Mouse (Mus musculus): Measurements from ENCODE around the gene Lag3. TPM values are rescaled to one million over a fixed set of nuclear protein-coding genes. Genes with fewer than 3 reads are reported as not detected.

The Lag3 gene
- 0.88 and 1.6 TPM in 2 replicates for polyA plus RNA-seq (2016; fragmentation: Nextera tagmentation; extraction: Ambion mirVana)

DNA sequence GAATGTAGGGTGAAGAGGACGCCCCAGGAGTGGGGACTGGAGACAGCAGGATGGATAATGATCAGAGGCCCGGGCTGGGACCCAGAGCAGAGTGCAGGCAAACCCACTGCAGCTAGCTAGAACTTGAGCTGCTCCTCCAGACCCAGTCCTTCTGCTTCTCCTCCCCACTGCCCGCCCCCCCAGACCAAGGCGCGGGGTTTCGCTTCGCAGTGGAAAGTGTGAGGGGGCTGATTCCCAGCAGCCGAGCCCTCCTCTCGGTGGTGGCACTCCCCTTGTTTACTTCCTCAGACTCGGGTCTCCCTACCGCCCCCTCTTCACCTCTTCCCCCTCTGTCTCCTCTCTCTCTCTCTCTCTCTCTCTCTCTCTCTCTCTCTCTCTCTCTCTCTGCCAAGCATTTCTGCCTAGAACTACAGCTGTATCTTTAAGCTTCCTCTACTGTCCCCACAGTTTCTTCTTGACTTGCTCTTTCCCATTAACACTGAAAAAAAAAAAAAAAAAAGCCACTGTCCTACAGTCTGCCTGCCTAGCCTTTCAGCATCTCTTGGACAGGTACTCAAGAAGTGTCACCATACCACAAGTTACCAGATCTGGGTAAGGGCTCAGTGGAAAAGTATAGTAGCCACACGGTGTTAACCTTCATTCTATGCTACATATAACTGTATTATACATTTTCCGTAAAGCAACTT, at the start of gene Lag3:
Gene Lag3 (minus strand): TSS at position 173 of the 686 bp plus-strand sequence.
- DNase-seq (ENCODE audit: low spot score): no peak
- 14% methylated on average over 13 of the region's 13 CpGs for WGBS

GRCm38 (mm10) chr6:124961021-124961420, 49.5 kb upstream of the Lag3 start:
- H3K9me3 ChIP-seq (replicated peaks): no peaks in the 10 kb centered on the region
- DNase-seq (ENCODE audit: low spot score): no peak
- peaks cover 11% of the 10 kb centered on the region for H3K4me1 ChIP-seq
- 96% methylated on average over 12 of the region's 12 CpGs for WGBS
- peaks cover 69% of the 10 kb centered on the region for H3K36me3 ChIP-seq
- H3K27me3 ChIP-seq (ENCODE audit: low read depth, poor library complexity, severe bottlenecking): no peaks in the 10 kb centered on the region
- no peak overlapping the region for H3K4me3 ChIP-seq
- H3K27ac ChIP-seq: no peak overlapping the region

More for the DNA sequence above, at the start of gene Lag3:
- H3K9me3 ChIP-seq (replicated peaks): no peaks in the 10 kb centered on the region
- H3K4me3 ChIP-seq: 0 out of 2 replicates have a peak within 1 kb of the TSS, but pooled peaks have one; percentile 6
- H3K4me1 ChIP-seq: peaks cover 52% of the 10 kb centered on the region
- peak within 1 kb of the TSS; percentile 84; the same call in 1 of the 2 replicates for H3K27ac ChIP-seq
- peaks cover 48% of the 10 kb centered on the region for H3K27me3 ChIP-seq (ENCODE audit: low read depth, poor library complexity, severe bottlenecking)
- peaks cover 30% of the 10 kb centered on the region for H3K36me3 ChIP-seq

DNA sequence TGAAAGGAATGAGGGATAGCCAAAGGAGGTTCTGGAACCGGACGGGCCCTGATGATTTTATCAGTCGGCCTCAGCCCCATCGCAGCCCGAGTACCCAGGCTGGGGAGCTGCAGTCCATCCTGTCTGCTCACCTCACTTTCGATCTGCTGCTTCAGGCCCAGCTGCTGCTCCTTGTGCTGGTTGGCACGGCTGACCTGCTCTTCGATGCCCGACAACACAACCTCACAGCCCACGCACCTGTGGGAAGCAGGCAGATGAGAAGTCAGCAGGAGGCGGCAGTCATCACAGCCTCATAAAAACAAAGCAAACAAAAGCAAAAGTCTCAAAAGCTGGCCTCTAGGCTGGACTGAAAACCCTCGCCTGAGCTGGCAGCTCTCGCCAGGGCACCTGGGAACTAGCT, 48.5 kb upstream of the Lag3 start:
- Histone ChIP-seq H3K4me1 (peaks cover 8% of the 10 kb centered on the region), H3K4me3 (no peak overlapping the region), H3K27ac (no peak overlapping the region), H3K9me3 (replicated peaks) (no peaks in the 10 kb centered on the region), H3K27me3 (ENCODE audit: low read depth, poor library complexity, severe bottlenecking) (no peaks in the 10 kb centered on the region), H3K36me3 (peaks cover 79% of the 10 kb centered on the region)
- WGBS: 94% methylated on average over 13 of the region's 13 CpGs
- DNase-seq (ENCODE audit: low spot score): no peak

DNA sequence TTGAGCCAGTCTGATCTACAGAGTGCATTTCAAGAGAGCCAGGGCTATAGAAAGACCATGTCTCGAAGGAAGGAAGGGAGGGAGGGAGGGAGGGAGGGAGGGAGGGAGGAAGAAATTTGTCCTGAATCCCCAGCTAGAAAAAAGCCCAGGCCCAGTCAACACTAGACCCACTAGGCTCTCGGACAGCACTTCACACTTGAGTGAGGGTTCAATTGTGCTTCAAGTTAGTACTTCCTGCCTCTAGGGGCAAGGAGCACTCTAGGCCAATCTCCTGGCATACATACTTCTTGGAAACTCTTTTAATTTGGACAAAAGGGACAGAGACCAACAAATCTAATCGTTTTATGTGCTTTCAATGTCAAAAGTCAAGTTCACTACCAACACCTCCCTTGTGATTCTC, 46.6 kb upstream of the Lag3 start:
- peaks cover 88% of the 10 kb centered on the region for H3K36me3 ChIP-seq
- no peak overlapping the region for H3K27ac ChIP-seq
- H3K9me3 ChIP-seq (replicated peaks): no peaks in the 10 kb centered on the region
- H3K4me3 ChIP-seq: no peak overlapping the region
- no peaks in the 10 kb centered on the region for H3K4me1 ChIP-seq
- 92% methylated on average over 3 of the region's 3 CpGs for WGBS
- no peak for DNase-seq (ENCODE audit: low spot score)
- H3K27me3 ChIP-seq (ENCODE audit: low read depth, poor library complexity, severe bottlenecking): no peaks in the 10 kb centered on the region

GRCm38 (mm10) chr6:124955212-124955611, 43.7 kb upstream of the Lag3 start:
- Histone ChIP-seq H3K36me3 (peaks cover 61% of the 10 kb centered on the region), H3K4me1 (no peaks in the 10 kb centered on the region), H3K9me3 (replicated peaks) (no peaks in the 10 kb centered on the region; the same call in 1 of the 2 replicates), H3K4me3 (no peak overlapping the region), H3K27ac (no peak overlapping the region), H3K27me3 (ENCODE audit: low read depth, poor library complexity, severe bottlenecking) (no peaks in the 10 kb centered on the region)
- 95% methylated on average over 4 of the region's 4 CpGs for WGBS
- no peak for DNase-seq (ENCODE audit: low spot score)

GRCm38 (mm10) chr6:124953991-124954715, 42.6 kb upstream of the Lag3 start:
- peaks cover 51% of the 10 kb centered on the region for H3K36me3 ChIP-seq
- no peak overlapping the region for H3K27ac ChIP-seq
- 87% methylated on average over 2 of the region's 2 CpGs for WGBS
- H3K4me1 ChIP-seq: no peaks in the 10 kb centered on the region
- H3K4me3 ChIP-seq: no peak overlapping the region
- H3K9me3 ChIP-seq (replicated peaks): no peaks in the 10 kb centered on the region; the same call in 1 of the 2 replicates
- H3K27me3 ChIP-seq (ENCODE audit: low read depth, poor library complexity, severe bottlenecking): no peaks in the 10 kb centered on the region
- no peak for DNase-seq (ENCODE audit: low spot score)

- WGBS: 90% methylated on average over 3 of the region's 3 CpGs
- Histone ChIP-seq H3K4me3 (no peak overlapping the region), H3K9me3 (replicated peaks) (no peaks in the 10 kb centered on the region)
Observed at GRCm38 (mm10) chr6:124943526-124943925, 32.0 kb upstream of the Lag3 start.

DNA sequence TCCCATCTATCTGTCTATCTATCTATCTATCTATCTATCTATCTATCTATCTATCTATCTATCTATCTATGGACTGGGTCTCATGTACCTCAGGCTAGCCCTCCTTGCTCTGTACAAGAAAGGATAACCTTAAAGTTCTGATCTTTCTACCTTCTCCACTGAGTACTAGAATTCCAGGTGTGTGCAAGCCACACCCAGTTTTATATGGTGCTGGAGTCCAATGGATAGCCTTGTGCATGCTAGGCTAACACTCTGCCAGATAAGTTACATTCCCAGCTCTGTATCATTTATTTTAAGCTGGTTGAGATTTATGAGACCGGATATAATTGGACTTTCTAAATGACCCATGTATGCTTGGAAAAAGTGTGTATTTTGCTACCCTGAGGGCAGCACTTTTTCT, 30.2 kb upstream of the Lag3 start:
- Histone ChIP-seq H3K27me3 (ENCODE audit: low read depth, poor library complexity, severe bottlenecking) (no peaks in the 10 kb centered on the region), H3K9me3 (replicated peaks) (no peaks in the 10 kb centered on the region), H3K36me3 (peaks cover 33% of the 10 kb centered on the region), H3K4me1 (no peaks in the 10 kb centered on the region), H3K4me3 (no peak overlapping the region), H3K27ac (no peak overlapping the region)
- 92% methylated on average over 1 of the region's 1 CpGs for WGBS
- no peak for DNase-seq (ENCODE audit: low spot score)

More at GRCm38 (mm10) chr6:124943526-124943925, 32.0 kb upstream of the Lag3 start:
- H3K27me3 ChIP-seq (ENCODE audit: low read depth, poor library complexity, severe bottlenecking): no peaks in the 10 kb centered on the region
- peaks cover 14% of the 10 kb centered on the region for H3K36me3 ChIP-seq
- H3K27ac ChIP-seq: no peak overlapping the region
- H3K4me1 ChIP-seq: no peaks in the 10 kb centered on the region
- no peak for DNase-seq (ENCODE audit: low spot score)

DNA sequence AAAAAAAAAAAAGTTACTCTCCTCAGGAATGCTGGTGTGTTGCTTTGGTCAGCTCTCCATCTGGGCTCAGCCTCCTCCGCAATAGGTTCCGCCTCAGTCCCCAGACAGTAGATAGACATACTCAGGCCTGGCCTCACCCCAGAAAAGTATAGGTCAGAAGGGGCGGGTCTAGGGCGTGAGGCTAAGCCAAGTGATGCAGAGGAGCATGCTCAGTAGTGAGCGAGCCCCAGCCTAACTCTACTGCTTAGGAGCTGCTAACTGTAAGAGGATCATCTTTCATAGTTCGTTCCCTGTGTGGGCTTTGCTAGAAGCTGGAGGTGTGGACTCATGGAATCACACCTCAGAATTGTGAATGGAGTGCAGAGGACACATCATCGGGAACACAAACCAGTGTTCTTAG, 27.0 kb upstream of the Lag3 start:
- DNase-seq (ENCODE audit: low spot score): no peak
- H3K9me3 ChIP-seq (replicated peaks): no peaks in the 10 kb centered on the region
- H3K4me1 ChIP-seq: peaks cover 12% of the 10 kb centered on the region
- H3K27ac ChIP-seq: no peak overlapping the region
- H3K36me3 ChIP-seq: peaks cover 64% of the 10 kb centered on the region
- no peaks in the 10 kb centered on the region for H3K27me3 ChIP-seq (ENCODE audit: low read depth, poor library complexity, severe bottlenecking)
- 93% methylated on average over 7 of the region's 7 CpGs for WGBS
- H3K4me3 ChIP-seq: no peak overlapping the region

DNA sequence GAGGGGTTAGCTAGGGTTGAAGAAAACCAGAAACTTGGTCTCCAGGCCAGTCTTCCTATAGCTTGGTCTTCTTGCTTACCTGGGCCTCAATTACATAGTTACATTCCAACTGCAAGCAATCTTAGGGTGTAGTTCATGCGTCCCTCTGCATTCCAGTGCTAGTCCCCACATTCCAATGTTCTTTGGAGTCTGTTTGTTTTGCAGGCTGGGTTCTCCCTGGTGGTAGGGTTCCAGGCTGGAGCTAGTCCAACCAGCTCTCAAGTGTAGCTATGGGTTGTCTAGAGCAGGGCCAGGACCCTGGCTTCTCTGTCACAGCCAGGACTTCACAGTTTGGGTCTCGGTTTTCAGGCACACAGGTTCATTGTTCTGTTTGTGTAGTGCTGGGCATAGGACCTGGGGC, 26.0 kb upstream of the Lag3 start:
- 94% methylated on average over 2 of the region's 2 CpGs for WGBS
- Histone ChIP-seq H3K4me1 (peaks cover 18% of the 10 kb centered on the region), H3K36me3 (peaks cover 73% of the 10 kb centered on the region), H3K4me3 (no peak overlapping the region), H3K27me3 (ENCODE audit: low read depth, poor library complexity, severe bottlenecking) (no peaks in the 10 kb centered on the region), H3K9me3 (replicated peaks) (no peaks in the 10 kb centered on the region), H3K27ac (no peak overlapping the region)
- DNase-seq (ENCODE audit: low spot score): no peak

DNA sequence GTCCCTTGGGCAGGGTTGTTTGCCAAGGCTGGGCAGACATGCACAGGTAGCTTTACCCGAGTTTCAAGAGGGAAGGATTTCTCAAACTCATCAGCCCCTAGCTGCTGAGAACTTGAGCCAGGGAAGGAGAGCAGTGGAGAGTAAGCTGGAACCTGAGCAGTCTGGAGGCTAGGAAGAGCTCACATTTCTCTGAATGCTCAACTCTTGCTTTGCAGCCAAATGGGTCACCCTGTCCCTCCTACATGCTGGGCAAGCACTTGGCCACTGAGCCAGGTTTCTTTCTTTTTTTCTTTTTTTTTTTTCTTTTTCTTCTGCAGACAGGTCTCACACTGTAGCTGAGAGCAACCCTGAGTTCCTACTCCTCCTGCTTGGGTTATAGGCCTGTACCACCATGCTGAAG, 25.2 kb upstream of the Lag3 start:
- WGBS: 84% methylated on average over 1 of the region's 1 CpGs
- Histone ChIP-seq H3K4me1 (peaks cover 24% of the 10 kb centered on the region), H3K27ac (no peak overlapping the region), H3K4me3 (no peak overlapping the region), H3K27me3 (ENCODE audit: low read depth, poor library complexity, severe bottlenecking) (no peaks in the 10 kb centered on the region), H3K36me3 (peaks cover 76% of the 10 kb centered on the region), H3K9me3 (replicated peaks) (no peaks in the 10 kb centered on the region)
- no peak for DNase-seq (ENCODE audit: low spot score)

GRCm38 (mm10) chr6:124934670-124935069, 23.2 kb upstream of the Lag3 start:
- no peaks in the 10 kb centered on the region for H3K9me3 ChIP-seq (replicated peaks)
- H3K4me1 ChIP-seq: peaks cover 32% of the 10 kb centered on the region
- WGBS: 90% methylated on average over 7 of the region's 7 CpGs
- DNase-seq (ENCODE audit: low spot score): no peak
- no peak overlapping the region for H3K27ac ChIP-seq
- H3K4me3 ChIP-seq: no peak overlapping the region
- H3K27me3 ChIP-seq (ENCODE audit: low read depth, poor library complexity, severe bottlenecking): no peaks in the 10 kb centered on the region
- H3K36me3 ChIP-seq: peaks cover 72% of the 10 kb centered on the region

GRCm38 (mm10) chr6:124933127-124933526, 21.6 kb upstream of the Lag3 start:
- no peak for DNase-seq (ENCODE audit: low spot score)
- Histone ChIP-seq H3K4me3 (peak overlapping the region; percentile 84), H3K4me1 (peaks cover 35% of the 10 kb centered on the region), H3K9me3 (replicated peaks) (no peaks in the 10 kb centered on the region), H3K36me3 (peaks cover 58% of the 10 kb centered on the region), H3K27ac (no peak overlapping the region), H3K27me3 (ENCODE audit: low read depth, poor library complexity, severe bottlenecking) (no peaks in the 10 kb centered on the region)
- 89% methylated on average over 3 of the region's 3 CpGs for WGBS
